Mouse (Mus musculus): ENCODE results near the gene Gga1.

- peak; percentile 20; the same call in 1 of the 2 replicates for TF ChIP-seq CTCF (IDR thresholded peaks at IDR 0.05; ENCODE audit: low read depth)
- TF ChIP-seq EP300 (IDR thresholded peaks at IDR 0.05; ENCODE audit: low read depth): no peak
These were observed 48.7 kb upstream of the Gga1 start for GRCm38 (mm10) chr15:78828315-78828714.
